Mouse (Mus musculus): ENCODE data around the gene Gm7945. TPM values are rescaled to one million over a fixed set of nuclear protein-coding genes. Genes with fewer than 3 reads are reported as not detected.
"Not testable (repeated sequence)": the region's sequence is repeated elsewhere in the genome, so short reads cannot be mapped to it uniquely, and the experiment has no call there.

Gm7945 gene
- polyA plus RNA-seq (2014; fragmentation: Nextera tagmentation; extraction: Ambion mirVana): 0.20 TPM in 1 of 2 replicates, not detected in the other

- not testable (repeated sequence) for ATAC-seq (ENCODE audit: low FRiP score); DNase-seq (ENCODE audit: low spot score); H3K4me1 ChIP-seq (replicated peaks; ENCODE audit: control insufficient read depth, insufficient read depth, low read length); H3K27ac ChIP-seq; H3K27me3 ChIP-seq (ENCODE audit: control insufficient read depth, insufficient read depth, low read length); H3K36me3 ChIP-seq (replicated peaks; ENCODE audit: control insufficient read depth, insufficient read depth); H3K9me3 ChIP-seq (ENCODE audit: control insufficient read depth, low read length); H3K9ac ChIP-seq; H3K4me3 ChIP-seq (replicated peaks; ENCODE audit: low read length); H3K4me2 ChIP-seq (replicated peaks)
- WGBS: no CpG with 5 or more reads among the region's 3 CpGs
These were observed at the start of gene Gm7945 for GRCm38 (mm10) chr14:41386279-41386678. TSS of gene Gm7945 (minus strand) at chr14:41386379.

GRCm38 (mm10) chr14:41425393-41426075 lies 39.4 kb upstream of the Gm7945 start:
- not testable (repeated sequence) for ATAC-seq (ENCODE audit: low FRiP score)
- DNase-seq (ENCODE audit: low spot score): peak; percentile 23

DNA sequence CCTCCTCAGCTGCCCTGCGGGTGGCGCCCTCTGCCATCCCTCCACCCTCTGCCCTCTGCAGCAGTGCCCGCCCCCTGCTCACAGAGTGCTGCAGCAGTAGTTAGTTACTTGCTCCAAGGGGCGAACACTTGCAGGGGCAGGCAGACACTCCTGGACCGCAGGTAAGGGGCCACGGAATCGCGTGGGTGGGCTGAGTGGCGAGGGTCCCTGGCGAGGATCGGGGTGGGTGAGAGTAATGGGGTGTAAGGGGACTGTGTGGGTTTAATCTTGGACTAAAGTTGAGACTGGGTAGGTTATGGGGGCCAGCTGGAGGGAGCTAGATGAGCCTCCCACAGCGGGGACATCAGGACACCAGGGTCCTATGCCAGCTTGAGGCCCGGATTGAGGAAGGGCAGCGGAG lies 38.5 kb upstream of the Gm7945 start:
- H3K27me3 ChIP-seq (ENCODE audit: control insufficient read depth, insufficient read depth, low read length); H3K4me1 ChIP-seq (replicated peaks; ENCODE audit: control insufficient read depth, insufficient read depth, low read length); H3K27ac ChIP-seq; H3K4me3 ChIP-seq (replicated peaks; ENCODE audit: low read length); H3K9ac ChIP-seq; H3K9me3 ChIP-seq (ENCODE audit: control insufficient read depth, low read length); ATAC-seq (ENCODE audit: low FRiP score); H3K36me3 ChIP-seq (replicated peaks; ENCODE audit: control insufficient read depth, insufficient read depth); DNase-seq (ENCODE audit: low spot score): not testable (repeated sequence)
- H3K4me2 ChIP-seq (replicated peaks): peak overlapping the region; percentile 32
- 10% methylated on average over 13 of the region's 14 CpGs for WGBS

More at GRCm38 (mm10) chr14:41425393-41426075, 39.4 kb upstream of the Gm7945 start:
- H3K27ac ChIP-seq; H3K9me3 ChIP-seq (ENCODE audit: control insufficient read depth, low read length); H3K36me3 ChIP-seq (replicated peaks; ENCODE audit: control insufficient read depth, insufficient read depth); H3K9ac ChIP-seq; H3K4me3 ChIP-seq (replicated peaks; ENCODE audit: low read length); H3K4me1 ChIP-seq (replicated peaks; ENCODE audit: control insufficient read depth, insufficient read depth, low read length); H3K27me3 ChIP-seq (ENCODE audit: control insufficient read depth, insufficient read depth, low read length): not testable (repeated sequence)
- 17% methylated on average over 12 of the region's 16 CpGs for WGBS
- peak overlapping the region; percentile 32 for H3K4me2 ChIP-seq (replicated peaks)

DNA sequence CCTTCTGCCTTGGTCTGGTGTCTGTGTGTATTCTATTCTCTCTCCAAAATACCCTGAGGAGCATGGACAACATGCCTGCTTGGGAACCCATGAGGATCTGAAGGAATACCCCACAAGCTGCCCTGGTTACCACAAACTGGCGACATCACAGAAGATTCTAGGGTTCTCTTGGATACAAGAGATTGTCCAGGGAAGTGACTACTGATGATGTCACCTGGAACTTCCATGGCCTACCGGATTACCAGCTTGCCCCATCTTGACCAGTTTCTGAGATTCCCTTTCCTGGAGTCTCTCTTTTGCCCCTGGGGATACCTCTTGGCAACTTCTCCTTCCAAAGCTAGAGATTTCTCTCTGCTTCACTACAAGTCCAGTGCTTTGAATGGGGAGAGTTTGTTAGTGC lies 22.0 kb upstream of the Gm7945 start, which contains the start of gene Gm6482:
Gene Gm6482 (minus strand): TSS at position 101 of the 400 bp plus-strand sequence.
- not testable (repeated sequence) for H3K27ac ChIP-seq; H3K9ac ChIP-seq; H3K4me1 ChIP-seq (replicated peaks; ENCODE audit: control insufficient read depth, insufficient read depth, low read length); H3K4me2 ChIP-seq (replicated peaks); DNase-seq (ENCODE audit: low spot score); H3K36me3 ChIP-seq (replicated peaks; ENCODE audit: control insufficient read depth, insufficient read depth); H3K9me3 ChIP-seq (ENCODE audit: control insufficient read depth, low read length); ATAC-seq (ENCODE audit: low FRiP score); H3K27me3 ChIP-seq (ENCODE audit: control insufficient read depth, insufficient read depth, low read length); H3K4me3 ChIP-seq (replicated peaks; ENCODE audit: low read length)
- WGBS: no CpG with 5 or more reads among the region's 2 CpGs

GRCm38 (mm10) chr14:41348309-41348708 lies 37.9 kb downstream of the Gm7945 start, which contains the start of gene Gm5798:
TSS of gene Gm5798 (plus strand) at chr14:41348609.
- H3K9ac ChIP-seq; H3K4me3 ChIP-seq (replicated peaks; ENCODE audit: low read length); H3K36me3 ChIP-seq (replicated peaks; ENCODE audit: control insufficient read depth, insufficient read depth); H3K4me1 ChIP-seq (replicated peaks; ENCODE audit: control insufficient read depth, insufficient read depth, low read length); H3K27ac ChIP-seq; H3K9me3 ChIP-seq (ENCODE audit: control insufficient read depth, low read length); H3K27me3 ChIP-seq (ENCODE audit: control insufficient read depth, insufficient read depth, low read length); ATAC-seq (ENCODE audit: low FRiP score); H3K4me2 ChIP-seq (replicated peaks); DNase-seq (ENCODE audit: low spot score): not testable (repeated sequence)
- WGBS: 60% methylated on average over 2 of the region's 2 CpGs

Other genes with a start within 250 kb of the Gm7945 start
- gene Mbl1, start 234.9 kb downstream of the Gm7945 start, polyA plus RNA-seq (2014; fragmentation: Nextera tagmentation; extraction: Ambion mirVana): not detected in 2 replicates
- gene Sftpd, start 201.2 kb downstream of the Gm7945 start, polyA plus RNA-seq (2014; fragmentation: Nextera tagmentation; extraction: Ambion mirVana): not detected in 2 replicates
- gene Gm2832, start 107.6 kb downstream of the Gm7945 start, polyA plus RNA-seq (2014; fragmentation: Nextera tagmentation; extraction: Ambion mirVana): 0.17 and 0.60 TPM in 2 replicates
- not detected in 2 replicates for gene Gm5798, start 37.8 kb downstream of the Gm7945 start, polyA plus RNA-seq (2014; fragmentation: Nextera tagmentation; extraction: Ambion mirVana)
- not detected in 2 replicates for gene Gm6482, start 21.9 kb upstream of the Gm7945 start, polyA plus RNA-seq (2014; fragmentation: Nextera tagmentation; extraction: Ambion mirVana)
- gene Gm7954, start 67.1 kb upstream of the Gm7945 start, polyA plus RNA-seq (2014; fragmentation: Nextera tagmentation; extraction: Ambion mirVana): not detected in 2 replicates
- gene Gm3486, start 103.1 kb upstream of the Gm7945 start, polyA plus RNA-seq (2014; fragmentation: Nextera tagmentation; extraction: Ambion mirVana): not detected in 2 replicates
- not detected in 2 replicates for gene Gm7970, start 169.2 kb upstream of the Gm7945 start, polyA plus RNA-seq (2014; fragmentation: Nextera tagmentation; extraction: Ambion mirVana)
- gene 1700049E17Rik2, start 186.8 kb upstream of the Gm7945 start, polyA plus RNA-seq (2014; fragmentation: Nextera tagmentation; extraction: Ambion mirVana): not detected in 2 replicates
- gene Gm3072, start 238.2 kb upstream of the Gm7945 start, polyA plus RNA-seq (2014; fragmentation: Nextera tagmentation; extraction: Ambion mirVana): not detected in 2 replicates

Measured in hindbrain, embryonic 14.5 days (tissue).